Mouse (Mus musculus): ENCODE measurements around the gene Slc37a1.

Gene Slc37a1

DNA sequence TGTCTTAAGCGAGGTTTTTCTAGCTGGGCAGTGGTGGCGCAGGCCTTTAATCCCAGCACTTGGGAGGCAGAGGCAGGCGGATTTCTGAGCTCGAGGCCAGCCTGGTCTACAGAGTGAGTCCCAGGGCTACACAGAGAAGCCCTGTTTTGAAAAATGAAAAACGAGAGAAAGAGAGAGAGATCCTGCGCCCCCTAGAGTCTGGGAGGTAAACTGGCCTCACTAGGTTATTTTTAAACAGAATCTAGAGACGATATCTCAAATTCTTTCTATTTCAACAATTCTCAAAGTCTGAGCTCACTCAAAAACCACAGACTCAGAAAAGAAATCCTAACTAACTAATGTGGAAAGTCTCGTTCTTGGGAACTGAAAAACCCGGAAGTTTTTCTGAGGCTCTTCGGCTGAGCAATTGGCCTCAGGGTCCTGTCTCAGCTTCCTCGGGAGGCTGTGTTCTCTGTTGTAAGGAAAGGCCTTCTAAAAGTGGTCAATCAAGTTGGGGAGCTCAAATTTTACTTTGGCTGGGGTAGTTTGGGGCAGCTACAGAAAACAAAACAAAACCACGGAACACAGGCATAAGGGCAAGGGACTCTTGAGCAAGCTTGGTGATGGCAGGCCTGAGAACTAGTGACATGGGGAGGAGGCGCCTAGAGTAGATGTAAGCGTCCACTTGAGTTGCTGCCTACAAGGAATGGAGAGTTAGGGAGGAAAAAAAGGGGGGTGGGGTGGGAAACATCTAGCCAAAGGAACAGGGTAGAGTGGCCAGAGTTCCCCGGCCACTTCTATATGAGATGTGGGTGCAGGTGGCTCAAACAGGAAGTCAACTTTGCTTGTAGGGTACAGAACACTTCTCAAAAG is 8.0 kb downstream of the Slc37a1 start:
- in situ Hi-C loops (cut with MboI, MseI), result no loop called here

- in situ Hi-C loops (cut with MboI, MseI), result no loop called here
Observed at GRCm38 (mm10) chr17:31295215-31295891, 8.8 kb downstream of the Slc37a1 start.

DNA sequence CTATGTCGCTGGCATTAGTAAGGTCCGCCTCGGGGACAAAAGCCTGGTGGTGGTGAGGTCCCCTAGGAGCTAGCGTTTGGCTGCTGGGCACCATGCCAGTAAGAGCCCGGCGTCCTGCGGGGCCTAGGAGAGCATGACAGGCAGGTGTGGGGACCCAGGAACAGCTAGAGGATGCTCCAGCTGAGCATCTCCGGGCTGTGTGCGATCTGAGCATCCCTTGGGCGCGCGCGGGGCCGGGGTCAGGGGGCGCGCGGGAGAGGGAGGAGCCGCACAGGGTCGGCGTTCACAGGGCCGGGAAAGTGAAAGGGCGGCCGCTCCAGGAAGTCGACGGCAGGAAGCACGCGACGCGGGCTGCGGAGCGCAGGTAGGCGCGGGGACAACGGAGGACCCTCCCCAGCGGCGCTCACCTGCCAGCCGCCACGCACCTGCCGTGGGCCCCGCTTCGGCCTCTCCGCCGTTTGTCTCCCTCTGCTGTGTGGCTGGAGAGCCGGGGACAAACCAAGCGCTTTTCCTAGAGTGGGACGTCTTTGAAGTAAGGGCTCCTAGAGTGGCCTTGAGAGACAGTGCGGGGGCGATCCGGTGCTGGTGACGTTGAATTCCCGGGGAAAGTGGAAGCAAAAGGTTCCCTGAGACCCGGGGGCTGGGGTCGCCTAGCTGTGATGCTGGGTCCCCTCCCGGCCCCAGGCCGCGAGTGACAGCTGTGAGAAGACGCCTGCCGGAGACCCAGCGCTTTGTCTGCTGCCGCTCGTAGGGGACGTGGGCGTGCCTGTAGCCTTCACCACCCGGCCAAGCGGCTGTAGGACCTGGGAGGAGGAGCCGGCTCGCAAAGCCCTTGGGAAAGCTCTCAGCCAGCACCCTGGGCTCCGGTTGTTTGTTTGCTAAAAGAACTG is 9.5 kb downstream of the Slc37a1 start:
- in situ Hi-C loops (cut with MboI, MseI), result no loop called here

DNA sequence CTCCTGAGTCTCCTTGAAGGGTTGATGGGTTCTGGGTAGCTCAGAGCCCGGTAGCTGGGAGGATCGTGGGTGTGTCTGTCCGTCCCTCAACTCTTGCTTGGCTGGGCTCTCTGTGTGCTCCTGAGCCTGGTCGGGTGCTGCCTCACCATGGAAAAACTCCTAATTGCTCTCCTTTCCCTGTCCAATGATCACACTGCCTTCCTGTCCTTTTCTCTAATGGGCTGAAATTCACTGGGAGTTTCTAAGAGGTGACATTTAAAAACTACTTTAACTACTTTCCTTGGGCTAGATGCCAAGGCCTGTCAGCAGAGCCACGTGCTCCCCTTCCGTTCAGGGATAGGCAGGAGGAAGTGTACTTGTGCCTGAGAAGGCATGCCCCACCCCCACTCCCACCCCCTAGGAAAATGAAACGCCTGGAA is 10.9 kb downstream of the Slc37a1 start:
- in situ Hi-C loops (cut with MboI, MseI), result no loop called here

GRCm38 (mm10) chr17:31298419-31299209 is 12.0 kb downstream of the Slc37a1 start:
- in situ Hi-C loops (cut with MboI, MseI), result no loop called here

DNA sequence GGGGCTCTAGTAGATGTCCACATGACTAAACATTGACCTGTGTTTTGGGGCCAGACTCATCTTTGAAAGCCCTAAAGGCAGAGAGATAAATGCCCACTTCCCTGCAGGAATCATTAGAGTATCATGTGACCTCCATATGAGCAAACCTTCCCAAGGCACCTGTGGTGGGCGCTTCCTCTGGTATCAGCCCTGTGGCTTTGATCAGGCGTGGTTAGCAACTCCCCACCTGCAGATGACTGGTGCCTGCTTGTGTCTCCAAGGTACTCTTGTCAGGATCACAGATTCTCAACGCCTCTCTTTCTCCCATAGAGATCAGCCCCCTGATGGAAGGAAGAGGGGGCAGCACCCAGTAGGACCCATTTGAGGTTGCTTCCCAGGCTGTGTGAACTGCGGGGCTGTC is 13.4 kb downstream of the Slc37a1 start:
- in situ Hi-C loops (cut with MboI, MseI), result no loop called here

- in situ Hi-C loops (cut with MboI, MseI), result no loop called here
Observed at GRCm38 (mm10) chr17:31300736-31301135, 14.1 kb downstream of the Slc37a1 start.

DNA sequence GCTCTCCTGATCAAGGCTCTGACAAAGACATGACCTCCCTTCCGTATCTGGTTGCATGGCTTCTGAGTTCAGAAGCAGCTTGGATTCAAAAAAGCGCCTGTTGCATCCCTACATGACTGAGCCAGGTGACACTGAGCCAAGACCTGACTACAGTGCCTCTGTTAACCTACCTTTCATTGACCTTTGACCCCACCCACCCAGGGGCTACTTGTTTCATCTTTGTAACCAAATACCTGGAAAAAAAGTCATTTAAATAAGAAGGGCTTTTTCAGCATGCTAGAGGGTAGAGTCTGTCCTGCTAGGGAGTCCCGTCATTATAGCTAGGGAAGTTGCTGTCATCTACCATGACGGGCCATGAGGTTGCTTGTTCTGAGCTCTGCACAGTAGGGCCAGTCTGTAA is 16.8 kb downstream of the Slc37a1 start:
- in situ Hi-C loops (cut with MboI, MseI), result no loop called here

DNA sequence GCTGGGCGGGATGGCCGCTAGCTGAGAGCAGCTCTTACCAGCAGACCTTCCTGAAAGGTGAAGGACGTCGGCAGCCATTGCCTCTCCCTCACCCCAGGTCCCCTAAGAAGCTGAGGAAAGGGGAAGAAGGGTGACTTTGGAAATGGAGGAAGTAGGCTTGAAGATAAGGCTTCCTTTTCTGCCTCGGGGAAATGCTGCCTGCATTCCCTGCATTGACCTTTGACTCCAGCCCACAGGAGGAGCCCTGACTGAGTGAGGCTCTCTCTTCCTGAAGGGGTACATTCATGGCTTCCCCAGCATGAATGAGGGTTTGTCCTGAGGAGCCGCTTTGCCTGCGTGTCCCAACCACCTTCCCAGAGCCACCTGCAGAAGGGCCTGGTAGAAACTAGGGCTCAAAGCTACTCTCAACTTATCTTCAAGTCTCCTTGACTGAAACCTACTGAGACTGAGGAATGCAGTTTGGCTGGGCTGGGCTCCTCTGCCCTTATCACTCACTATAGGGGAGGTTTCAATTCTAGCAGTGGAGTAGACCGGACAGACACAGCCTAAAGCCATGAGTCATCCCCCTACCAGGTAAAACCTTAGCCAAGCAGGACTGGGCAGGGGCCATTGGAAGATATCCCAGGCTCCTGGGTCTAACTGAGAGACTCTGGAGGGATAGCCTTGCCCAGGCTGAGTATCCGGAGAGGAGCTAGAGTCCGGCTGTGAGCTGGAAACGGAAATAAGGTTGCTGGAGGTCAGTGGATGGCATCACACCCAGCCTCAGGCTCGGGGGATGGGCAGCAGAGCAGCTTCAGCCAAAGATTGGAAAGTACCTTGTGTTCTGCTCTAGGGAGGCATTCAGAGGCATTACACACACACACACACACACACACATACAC is 18.5 kb downstream of the Slc37a1 start:
- in situ Hi-C loops (cut with MboI, MseI), result no loop called here

GRCm38 (mm10) chr17:31305776-31306120 is 19.2 kb downstream of the Slc37a1 start:
- in situ Hi-C loops (cut with MboI, MseI), result no loop called here

DNA sequence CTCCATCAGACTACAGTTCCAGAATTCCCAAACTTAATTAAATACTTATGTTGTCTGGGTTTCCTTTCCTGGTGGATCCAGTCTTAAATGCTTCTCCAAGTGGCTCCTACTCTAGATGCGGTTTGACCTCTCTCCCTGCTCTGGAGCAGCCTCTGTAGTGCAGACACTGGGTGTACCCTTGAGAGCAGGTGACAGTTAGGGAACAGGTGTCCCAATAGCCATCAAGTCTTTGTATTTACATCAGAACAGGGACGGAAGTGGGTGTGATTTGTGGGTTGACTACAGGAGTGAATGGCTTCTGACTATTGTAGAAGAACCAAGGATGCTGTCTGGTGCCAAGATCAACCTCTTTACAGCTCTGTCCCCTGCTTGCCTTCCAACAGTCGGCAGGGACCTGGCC is 21.2 kb downstream of the Slc37a1 start:
- in situ Hi-C loops (cut with MboI, MseI), result no loop called here

- in situ Hi-C loops (cut with MboI, MseI), result no loop called here
Observed at GRCm38 (mm10) chr17:31308291-31308816, 21.8 kb downstream of the Slc37a1 start.

GRCm38 (mm10) chr17:31309281-31309793 is 22.7 kb downstream of the Slc37a1 start:
- in situ Hi-C loops (cut with MboI, MseI), result no loop called here

DNA sequence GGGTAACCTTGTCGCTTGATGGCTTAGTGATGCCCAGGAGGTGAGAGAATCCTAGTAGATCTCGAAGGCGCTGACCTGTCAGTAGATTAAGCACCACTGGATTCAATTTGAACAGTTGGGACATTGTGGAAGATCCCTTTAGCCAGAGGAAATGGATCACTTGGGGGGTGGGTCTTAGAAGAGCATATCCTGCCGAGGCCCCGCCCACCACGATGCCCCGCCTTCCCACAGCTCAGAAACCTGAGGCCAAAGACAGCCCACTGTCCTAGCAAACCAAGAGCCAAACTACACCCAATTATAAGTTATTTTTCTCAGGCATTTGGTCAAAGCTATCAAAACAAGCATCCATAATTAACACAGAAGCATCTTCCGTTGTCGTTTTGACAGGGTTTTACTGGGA is 24.5 kb downstream of the Slc37a1 start:
- in situ Hi-C loops (cut with MboI, MseI), result no loop called here

DNA sequence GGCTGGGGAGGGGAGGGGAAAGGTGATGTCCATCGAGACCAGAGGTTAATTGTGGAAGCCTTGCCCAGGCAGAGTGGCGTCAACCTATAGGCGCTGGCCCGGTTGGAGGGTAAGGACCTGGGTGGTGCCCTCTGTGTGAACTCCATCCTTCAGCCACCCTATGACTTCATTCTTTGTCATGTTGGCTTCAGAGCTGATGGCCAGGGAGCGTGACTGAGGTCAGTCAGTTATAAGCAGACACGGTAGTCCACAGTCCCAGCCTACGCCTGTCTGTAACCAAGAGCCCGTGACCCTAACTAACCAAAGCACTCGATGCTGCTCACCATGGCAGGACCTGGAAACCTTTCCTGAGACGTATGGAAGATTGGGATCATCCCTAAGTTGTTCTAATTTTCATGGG is 26.1 kb downstream of the Slc37a1 start:
- in situ Hi-C loops (cut with MboI, MseI), result no loop called here

DNA sequence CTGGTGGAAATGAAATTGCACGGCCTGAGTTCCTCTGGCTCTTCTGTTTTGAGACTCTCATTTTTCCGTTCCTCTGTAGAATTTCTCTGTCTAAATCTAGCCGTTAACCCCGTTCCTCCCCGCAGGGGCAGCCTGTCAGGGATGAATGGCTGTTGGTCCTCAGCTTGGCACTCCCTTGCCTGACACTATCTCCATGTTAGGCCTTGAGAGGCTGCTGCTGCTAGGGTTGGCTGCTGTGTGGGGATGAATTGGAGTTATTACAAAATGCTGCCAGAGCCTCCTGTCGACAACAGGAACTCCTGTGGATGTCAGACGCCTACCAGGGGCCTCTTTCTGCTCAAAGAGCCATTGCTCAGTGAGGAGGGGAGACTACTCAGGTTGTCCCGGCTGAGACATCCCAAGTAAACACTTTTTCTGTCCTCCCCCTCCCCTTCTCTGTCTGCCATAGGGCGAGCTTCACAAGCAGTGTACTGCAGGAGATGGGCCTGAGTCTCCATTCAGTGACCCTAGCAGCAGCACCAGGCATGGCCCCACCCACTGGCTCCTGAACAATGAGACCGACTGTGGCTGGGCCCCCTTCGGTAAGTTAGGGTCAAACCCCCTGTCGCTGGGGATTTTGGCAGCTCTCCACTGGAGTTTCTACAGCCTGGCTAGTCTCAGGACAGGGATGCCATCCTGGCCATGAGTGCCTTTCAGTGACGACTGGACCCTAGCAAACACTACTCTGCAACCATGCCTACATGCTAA is 28.6 kb downstream of the Slc37a1 start:
- in situ Hi-C loops (cut with MboI, MseI), result no loop called here

GRCm38 (mm10) chr17:31315993-31316392 is 29.4 kb downstream of the Slc37a1 start:
- in situ Hi-C loops (cut with MboI, MseI), result no loop called here

- in situ Hi-C loops (cut with MboI, MseI), result no loop called here
Observed at GRCm38 (mm10) chr17:31316998-31317397, 30.4 kb downstream of the Slc37a1 start.

Data from T-helper 1 cell (primary cell).